Mouse (Mus musculus) myocyte (in vitro differentiated cells): Measurements from ENCODE around the gene 2510039O18Rik. TPM values are rescaled to one million over a fixed set of nuclear protein-coding genes. Genes with fewer than 3 reads are reported as not detected.

Source experiments
- H3K27me3 ChIP-seq: one replicate; pipeline ENCODE4 v1.6.1; 2011; ENCODE audit not compliant: control insufficient read depth, insufficient read depth, insufficient read length
- H3K36me3 ChIP-seq: one replicate; pipeline ENCODE4 v1.6.1; 2011; ENCODE audit not compliant: control insufficient read depth, insufficient read depth
- H3K4me2 ChIP-seq: one replicate; pipeline ENCODE4 v1.6.1; 2011; ENCODE audit warnings: low read depth, control low read depth
- H3K4me3 ChIP-seq: one replicate; pipeline ENCODE4 v1.5.1; 2011; ENCODE audit warnings: mild to moderate bottlenecking, control low read depth, moderate library complexity
- H3K79me2 ChIP-seq: one replicate; pipeline ENCODE4 v1.6.1; 2011; ENCODE audit not compliant: control insufficient read depth, insufficient read depth
- H3ac ChIP-seq: one replicate; pipeline ENCODE4 v1.6.1; 2011; ENCODE audit not compliant: control insufficient read depth, insufficient read length
- CEBPB ChIP-seq: IDR thresholded peaks from 2 replicates; pipeline ENCODE4 v1.6.1; 2011; ENCODE audit warnings: mild to moderate bottlenecking, moderate library complexity; ENCODE audit not compliant: poor library complexity, insufficient read depth, severe bottlenecking
- E2F4 ChIP-seq: IDR thresholded peaks from one replicate; pipeline ENCODE4 v1.6.1; 2011; ENCODE audit warnings: mild to moderate bottlenecking, control low read depth, moderate library complexity; ENCODE audit not compliant: insufficient read depth
- MAX ChIP-seq: IDR thresholded peaks from one replicate; pipeline ENCODE4 v1.6.1; 2011; ENCODE audit warnings: low read depth, mild to moderate bottlenecking, control low read depth
- MYOD1 ChIP-seq, 3 experiments: IDR thresholded peaks; one replicate each; pipeline ENCODE4 v1.6.1; 2011; ENCODE audit warnings: control low read depth in 2 of 3, low read depth in 2 of 3, mild to moderate bottlenecking in 2 of 3, moderate library complexity in 1 of 3; ENCODE audit not compliant: insufficient read length in 2 of 3, control insufficient read depth in 1 of 3
- MYOG ChIP-seq, 3 experiments: IDR thresholded peaks; one replicate each; pipeline ENCODE4 v1.6.1; 2011; ENCODE audit warnings: control low read depth in 2 of 3, low read depth in 2 of 3, mild to moderate bottlenecking in 2 of 3; ENCODE audit not compliant: insufficient read length in 2 of 3, control insufficient read depth in 1 of 3, insufficient read depth in 1 of 3
- POLR2A ChIP-seq: IDR thresholded peaks from one replicate; pipeline ENCODE4 v1.6.1; 2011; ENCODE audit warnings: low read depth, mild to moderate bottlenecking, control low read depth, moderate library complexity; ENCODE audit not compliant: insufficient read length
- POLR2AphosphoS2 ChIP-seq: IDR thresholded peaks from one replicate; pipeline ENCODE4 v1.6.1; 2011; ENCODE audit warnings: low read depth, control low read depth; ENCODE audit not compliant: insufficient read length
- REST ChIP-seq: IDR thresholded peaks from one replicate; pipeline ENCODE4 v1.6.1; 2011; ENCODE audit warnings: mild to moderate bottlenecking, control low read depth, moderate library complexity; ENCODE audit not compliant: insufficient read depth, insufficient read length
- SRF ChIP-seq: IDR thresholded peaks from one replicate; pipeline ENCODE4 v1.6.1; 2011; ENCODE audit warnings: low read depth; ENCODE audit not compliant: control insufficient read depth, insufficient read length
- TCF12 ChIP-seq: IDR thresholded peaks from one replicate; pipeline ENCODE4 v1.6.1; 2011; ENCODE audit warnings: mild to moderate bottlenecking, control low read depth; ENCODE audit not compliant: poor library complexity, insufficient read depth, severe bottlenecking
- TCF3 ChIP-seq: IDR thresholded peaks from one replicate; pipeline ENCODE4 v1.6.1; 2011; ENCODE audit warnings: low read depth, control low read depth; ENCODE audit not compliant: insufficient read length
- USF1 ChIP-seq: IDR thresholded peaks from one replicate; pipeline ENCODE4 v1.6.1; 2011; ENCODE audit warnings: low read depth, mild to moderate bottlenecking, control low read depth, moderate library complexity
- polyA plus RNA-seq: library from polyadenylated mRNA; unstranded; fragments of >200 nt; fragmentation: generic; extraction: Trizol; gene quantifications from one replicate; pipeline ENCODE4 v1.2.1, GENCODE M21; 2012; ENCODE audit warnings: missing spikeins

The 2510039O18Rik gene
- polyA plus RNA-seq, 1 experiment = 49.9 TPM

DNA sequence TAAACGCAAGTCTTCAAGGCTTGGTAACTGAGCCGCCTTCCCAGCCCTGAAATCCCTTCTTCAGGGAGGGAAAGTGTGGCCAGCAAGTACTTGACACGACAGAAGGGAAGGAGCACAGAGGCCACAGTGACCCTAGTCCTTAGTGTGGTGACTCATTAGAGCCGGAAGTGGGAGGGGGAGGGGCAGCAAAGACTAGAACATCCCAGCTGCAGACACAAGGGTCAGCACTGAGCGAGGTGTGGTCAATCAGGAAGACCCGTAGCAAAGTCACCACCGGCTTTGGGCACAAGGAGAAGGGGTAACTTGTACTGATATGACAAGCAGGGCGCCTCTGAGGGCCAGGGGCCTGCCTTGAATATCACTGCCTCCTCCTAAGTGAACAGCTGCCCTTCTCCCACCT, 13.0 kb upstream of the 2510039O18Rik start:
- Histone ChIP-seq H3K27me3 (no peaks in the 10 kb centered on the region), H3K36me3 (no peaks in the 10 kb centered on the region)
- no peak for TF ChIP-seq MYOG (IDR thresholded peaks at IDR 0.05; ENCODE audit: control insufficient read depth in 1 of 3, insufficient read depth in 1 of 3, insufficient read length in 2 of 3, low read depth in 2 of 3)

DNA sequence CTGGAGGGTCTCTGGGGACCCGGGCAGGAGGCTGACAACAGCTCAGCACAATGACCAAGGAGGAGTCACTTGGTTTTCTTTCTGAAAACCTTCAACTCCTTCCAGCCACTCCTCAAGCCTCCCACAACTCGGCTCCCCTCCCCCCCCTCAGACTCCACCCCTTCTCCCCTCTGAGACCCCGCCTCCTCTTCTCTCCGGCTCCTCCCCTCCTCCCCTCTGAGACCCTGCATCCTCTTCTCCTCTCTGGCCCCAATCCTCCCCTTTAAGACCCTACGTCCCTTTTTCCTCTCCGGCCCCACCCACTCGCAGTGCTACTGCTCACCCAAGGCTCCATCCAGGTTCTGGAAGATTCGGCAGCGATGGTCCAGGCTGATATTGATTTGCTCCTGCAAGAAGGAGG, 12.6 kb upstream of the 2510039O18Rik start:
- H3K27me3 ChIP-seq = no peaks in the 10 kb centered on the region
- no peak for TF ChIP-seq MAX
- TF ChIP-seq REST = no peak
- TF ChIP-seq E2F4 = no peak
- no peak for TF ChIP-seq POLR2AphosphoS2
- TF ChIP-seq CEBPB = no peak
- no peak for TF ChIP-seq POLR2A
- TF ChIP-seq MYOD1 (IDR thresholded peaks at IDR 0.05; ENCODE audit: control insufficient read depth in 1 of 3, insufficient read length in 2 of 3, low read depth in 2 of 3) = no peak
- no peak for TF ChIP-seq TCF3
- TF ChIP-seq USF1 = no peak
- no peak for TF ChIP-seq MYOG (IDR thresholded peaks at IDR 0.05; ENCODE audit: control insufficient read depth in 1 of 3, insufficient read depth in 1 of 3, insufficient read length in 2 of 3, low read depth in 2 of 3)
- no peak for TF ChIP-seq TCF12
- TF ChIP-seq SRF = no peak
- no peaks in the 10 kb centered on the region for H3K36me3 ChIP-seq
- H3K4me3 ChIP-seq = no peak overlapping the region
- no peak overlapping the region for H3K4me2 ChIP-seq
- no peaks in the 10 kb centered on the region for H3K79me2 ChIP-seq
- H3ac ChIP-seq = no peak overlapping the region

More for the DNA sequence above, 13.0 kb upstream of the 2510039O18Rik start:
- H3K79me2 ChIP-seq = no peaks in the 10 kb centered on the region
- H3ac ChIP-seq = no peak overlapping the region
- H3K4me3 ChIP-seq = no peak overlapping the region
- H3K4me2 ChIP-seq = no peak overlapping the region

DNA sequence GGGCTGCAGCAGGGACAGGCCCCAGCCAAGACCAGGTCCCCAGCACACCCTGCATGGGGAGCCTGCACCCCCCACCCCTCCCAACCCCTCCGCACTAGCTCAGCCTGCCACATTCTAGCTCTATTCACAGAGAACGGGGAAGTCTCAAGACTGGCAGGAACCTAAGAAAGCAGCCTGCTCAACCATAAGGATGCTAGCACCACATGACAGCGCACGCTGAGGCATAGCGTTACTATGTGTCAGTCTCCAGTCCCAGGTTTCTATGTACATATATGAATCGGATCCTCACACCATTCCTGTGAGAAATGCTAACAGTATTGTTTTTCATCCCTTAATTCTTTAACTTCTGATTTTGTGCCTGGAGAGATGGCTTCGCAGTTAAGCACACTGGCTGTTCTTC, 12.2 kb upstream of the 2510039O18Rik start:
- Histone ChIP-seq H3K79me2 (no peaks in the 10 kb centered on the region), H3K27me3 (no peaks in the 10 kb centered on the region), H3ac (no peak overlapping the region), H3K4me3 (no peak overlapping the region), H3K4me2 (no peak overlapping the region), H3K36me3 (no peaks in the 10 kb centered on the region)
- TF ChIP-seq POLR2A (no peak), CEBPB (no peak), TCF3 (no peak), USF1 (no peak), SRF (no peak), MYOG (IDR thresholded peaks at IDR 0.05; ENCODE audit: control insufficient read depth in 1 of 3, insufficient read depth in 1 of 3, insufficient read length in 2 of 3, low read depth in 2 of 3) (no peak), POLR2AphosphoS2 (no peak), REST (no peak)

DNA sequence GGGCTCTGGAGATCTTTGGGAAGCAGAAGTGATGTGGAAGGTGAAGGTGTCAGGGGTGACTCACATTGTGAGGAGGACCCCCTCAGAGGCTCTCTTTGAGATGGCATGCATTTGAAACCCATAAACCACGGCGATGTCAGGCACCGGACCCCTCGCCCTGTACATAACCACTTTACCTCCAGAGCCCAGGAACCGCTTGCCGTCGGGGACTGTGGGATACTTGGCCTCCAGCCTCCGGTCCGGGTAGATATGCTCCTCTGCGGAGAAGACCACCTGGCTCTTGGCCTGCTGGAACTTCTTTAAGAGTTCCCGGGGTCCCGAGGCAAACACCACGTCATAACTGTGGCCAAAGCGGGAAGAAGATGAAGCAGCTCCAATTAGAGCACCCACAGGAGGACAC, 9.7 kb upstream of the 2510039O18Rik start:
- no peak overlapping the region for H3ac ChIP-seq
- TF ChIP-seq POLR2AphosphoS2 = no peak
- TF ChIP-seq CEBPB = no peak
- no peak for TF ChIP-seq E2F4
- TF ChIP-seq MAX = no peak
- TF ChIP-seq MYOD1 (IDR thresholded peaks at IDR 0.05; ENCODE audit: control insufficient read depth in 1 of 3, insufficient read length in 2 of 3, low read depth in 2 of 3) = no peak
- no peak for TF ChIP-seq REST
- TF ChIP-seq SRF = no peak
- TF ChIP-seq TCF12 = no peak
- TF ChIP-seq POLR2A = no peak
- no peak for TF ChIP-seq USF1
- TF ChIP-seq TCF3 = no peak
- no peak for TF ChIP-seq MYOG (IDR thresholded peaks at IDR 0.05; ENCODE audit: control insufficient read depth in 1 of 3, insufficient read depth in 1 of 3, insufficient read length in 2 of 3, low read depth in 2 of 3)
- H3K79me2 ChIP-seq = peaks cover 12% of the 10 kb centered on the region
- no peak overlapping the region for H3K4me3 ChIP-seq
- H3K36me3 ChIP-seq = no peaks in the 10 kb centered on the region
- H3K27me3 ChIP-seq = no peaks in the 10 kb centered on the region
- H3K4me2 ChIP-seq = no peak overlapping the region

DNA sequence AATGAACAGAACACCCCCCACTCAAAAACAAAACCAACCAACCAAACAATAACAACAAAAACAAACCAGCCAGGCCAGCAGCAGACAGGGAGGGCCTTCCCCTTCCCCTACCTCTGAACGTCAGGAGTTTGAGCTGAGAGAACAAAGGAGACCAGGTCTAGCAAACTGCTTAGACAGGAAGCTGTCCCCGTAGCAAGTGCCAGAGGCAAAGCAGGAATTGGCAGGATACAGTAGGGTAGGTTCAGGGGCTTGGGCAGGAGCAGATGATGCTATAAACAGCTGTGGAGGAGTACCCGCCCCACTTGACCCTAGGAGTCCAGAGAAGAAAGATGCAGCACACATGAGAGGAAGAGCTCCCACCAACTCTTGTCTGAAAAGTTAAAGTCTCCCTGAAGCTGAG, 6.6 kb upstream of the 2510039O18Rik start:
- Histone ChIP-seq H3K79me2 (peaks cover 14% of the 10 kb centered on the region), H3K36me3 (no peaks in the 10 kb centered on the region), H3K4me3 (no peak overlapping the region), H3K4me2 (no peak overlapping the region), H3K27me3 (no peaks in the 10 kb centered on the region), H3ac (no peak overlapping the region)
- no peak for TF ChIP-seq POLR2A
- no peak for TF ChIP-seq TCF12
- no peak for TF ChIP-seq POLR2AphosphoS2
- TF ChIP-seq REST = no peak
- TF ChIP-seq CEBPB = no peak
- TF ChIP-seq SRF = no peak
- TF ChIP-seq MYOG (IDR thresholded peaks at IDR 0.05; ENCODE audit: control insufficient read depth in 1 of 3, insufficient read depth in 1 of 3, insufficient read length in 2 of 3, low read depth in 2 of 3) = no peak
- no peak for TF ChIP-seq TCF3
- no peak for TF ChIP-seq USF1
- TF ChIP-seq E2F4 = no peak
- TF ChIP-seq MYOD1 (IDR thresholded peaks at IDR 0.05; ENCODE audit: control insufficient read depth in 1 of 3, insufficient read length in 2 of 3, low read depth in 2 of 3) = no peak
- no peak for TF ChIP-seq MAX
